Mouse (Mus musculus): ENCODE measurements around the gene Stx2.
A peak's percentile ranks its signal among the peaks of the same experiment; 100 is the strongest.

Stx2 gene

DNA sequence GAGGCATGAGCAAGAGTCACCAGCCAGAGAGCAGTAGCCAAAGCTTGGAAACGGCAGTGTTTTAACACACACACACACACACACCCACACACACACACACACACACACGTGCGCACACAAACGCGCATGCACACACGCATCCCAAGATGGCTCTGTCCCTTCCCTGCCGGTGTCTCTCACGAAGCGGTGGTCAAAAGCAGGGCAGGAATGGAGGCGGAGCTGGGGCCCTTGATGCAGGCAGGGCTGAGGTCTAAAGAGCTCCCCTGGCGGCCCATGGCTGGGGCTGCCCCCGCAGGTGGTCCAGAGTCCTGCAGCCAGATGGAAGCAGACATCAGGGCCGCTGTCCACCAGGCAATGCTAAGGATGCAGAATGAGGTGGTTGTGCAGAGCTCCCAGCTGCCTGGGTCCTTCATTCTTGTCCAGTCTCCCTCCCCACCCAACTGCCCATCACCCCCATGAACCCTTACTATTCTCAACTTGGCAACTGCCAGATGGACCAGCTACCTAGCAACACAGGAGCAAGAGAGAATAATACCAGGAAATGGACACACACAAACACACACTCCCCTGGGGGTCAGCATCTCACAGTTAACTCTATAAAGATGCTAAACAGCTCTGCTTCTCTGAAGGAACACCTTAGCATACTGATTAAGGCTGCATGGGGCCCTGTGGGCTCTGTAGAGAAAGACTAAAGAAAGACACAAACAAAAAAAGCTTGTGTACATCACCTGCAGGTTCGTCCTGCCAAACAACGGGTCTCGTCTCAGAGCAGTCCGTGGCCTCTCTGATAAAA lies 54.9 kb downstream of the Stx2 start, which contains the start of gene Rimbp2:
Rimbp2 (minus strand) TSS at position 209 of the 793 bp plus-strand sequence.
- DNase-seq (ENCODE audit: low spot score in 2 of 2), result peak; percentile 58 to 64

DNA sequence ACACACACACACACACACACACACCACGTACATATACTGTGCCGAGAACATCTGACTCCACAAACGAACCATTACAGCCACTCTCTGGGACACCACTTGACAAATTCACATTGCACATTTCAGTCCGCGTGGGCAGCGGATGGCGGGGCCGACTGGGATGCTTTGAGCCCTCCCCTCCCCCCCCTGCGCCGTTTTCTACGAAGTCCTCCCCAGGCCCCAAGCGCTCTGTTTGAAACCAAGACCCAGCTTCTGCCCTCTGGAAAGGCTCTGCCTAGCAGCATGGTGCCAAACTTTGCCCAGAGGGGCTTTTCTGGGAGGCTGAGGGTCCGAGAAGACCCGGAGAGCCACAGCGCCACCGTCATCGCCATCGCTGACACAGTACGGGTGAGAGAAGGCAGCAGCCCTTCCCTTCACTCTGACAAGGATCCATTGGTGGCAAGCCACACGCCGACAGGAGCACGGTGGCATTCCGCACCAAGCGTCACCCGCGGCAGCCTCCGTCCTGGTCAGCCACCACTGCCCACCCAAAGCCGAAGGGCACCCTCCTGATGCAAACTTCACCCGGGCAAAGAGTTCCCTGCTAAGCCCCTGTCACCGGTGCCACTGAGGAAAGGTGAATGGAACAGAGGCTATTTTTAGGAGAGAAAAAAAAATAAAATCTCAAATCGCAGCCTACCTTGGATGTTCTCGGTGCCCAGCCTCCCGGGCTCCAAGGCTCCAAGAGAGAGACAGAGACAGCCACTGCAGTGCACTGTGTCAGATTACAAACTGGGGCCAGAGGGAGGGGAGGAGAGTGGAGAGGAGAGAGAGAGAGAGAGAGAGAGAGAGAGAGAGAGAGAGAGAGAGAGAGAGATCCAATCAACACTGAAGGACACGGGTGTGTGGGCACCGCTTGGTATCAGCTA lies 55.8 kb downstream of the Stx2 start:
- peak in 1 of 2 experiments; percentile 42 for DNase-seq (ENCODE audit: low spot score in 2 of 2)

DNA sequence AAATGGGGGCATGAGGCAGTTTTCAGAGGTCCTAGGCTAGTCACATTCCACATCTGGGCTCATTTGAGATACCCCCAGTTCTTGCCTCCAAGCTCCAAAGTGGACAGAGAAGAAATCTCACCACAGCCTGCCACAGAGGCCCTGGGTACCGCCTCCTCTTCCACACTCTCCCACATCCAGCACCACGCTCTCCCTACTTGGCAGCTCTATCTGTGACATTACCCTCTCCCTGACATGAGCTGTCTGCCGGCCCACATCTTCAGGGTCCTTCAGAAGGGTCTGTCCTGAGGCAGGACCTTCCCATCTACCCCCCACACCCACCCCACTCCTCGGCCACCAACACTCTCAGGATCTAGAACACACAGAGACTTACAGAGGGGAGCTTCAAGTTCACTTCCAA lies 56.9 kb downstream of the Stx2 start:
- DNase-seq (ENCODE audit: low spot score in 2 of 2), result no peak

DNA sequence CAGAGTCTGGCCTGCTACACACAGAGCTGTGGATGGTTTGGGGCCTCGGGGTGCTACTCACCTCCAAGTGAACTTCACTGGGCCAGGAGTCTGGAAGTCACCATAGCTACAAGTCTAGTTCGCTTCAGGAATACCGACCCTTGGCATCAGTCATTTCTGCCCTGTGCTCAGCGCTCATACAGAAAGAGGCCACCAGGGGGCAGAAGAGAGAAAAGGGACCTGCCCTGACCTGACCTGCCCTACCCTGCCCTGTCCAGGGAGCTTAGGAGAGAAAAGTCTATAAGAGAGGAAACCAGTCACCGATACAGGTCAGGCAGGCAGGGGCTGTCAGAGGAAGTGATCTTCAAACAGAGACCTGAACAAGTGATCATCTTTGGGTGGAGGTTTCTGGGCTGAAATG lies 61.3 kb downstream of the Stx2 start:
- no peak for DNase-seq (ENCODE audit: low spot score in 2 of 2)

DNA sequence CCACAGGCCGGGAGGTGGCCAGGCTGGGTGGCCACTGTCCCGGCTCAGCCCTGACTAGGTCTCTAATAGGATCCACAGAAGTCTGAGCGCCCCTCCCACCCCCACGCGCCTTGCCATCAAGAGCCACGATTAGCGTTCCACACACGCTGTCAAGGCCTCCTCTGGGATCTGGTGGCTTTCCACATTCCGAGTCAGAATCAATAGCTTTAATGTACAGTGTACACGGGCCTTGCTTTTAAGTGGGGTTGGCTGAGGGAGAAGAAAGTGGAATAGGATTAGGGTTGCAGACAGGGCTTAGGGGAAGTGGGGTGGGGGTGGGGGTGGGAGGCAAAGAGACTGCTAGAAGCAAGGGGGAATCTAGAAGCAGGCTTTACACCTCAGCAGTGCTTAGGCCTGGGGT lies 67.9 kb downstream of the Stx2 start:
- DNase-seq (ENCODE audit: low spot score in 2 of 2), result no peak

DNA sequence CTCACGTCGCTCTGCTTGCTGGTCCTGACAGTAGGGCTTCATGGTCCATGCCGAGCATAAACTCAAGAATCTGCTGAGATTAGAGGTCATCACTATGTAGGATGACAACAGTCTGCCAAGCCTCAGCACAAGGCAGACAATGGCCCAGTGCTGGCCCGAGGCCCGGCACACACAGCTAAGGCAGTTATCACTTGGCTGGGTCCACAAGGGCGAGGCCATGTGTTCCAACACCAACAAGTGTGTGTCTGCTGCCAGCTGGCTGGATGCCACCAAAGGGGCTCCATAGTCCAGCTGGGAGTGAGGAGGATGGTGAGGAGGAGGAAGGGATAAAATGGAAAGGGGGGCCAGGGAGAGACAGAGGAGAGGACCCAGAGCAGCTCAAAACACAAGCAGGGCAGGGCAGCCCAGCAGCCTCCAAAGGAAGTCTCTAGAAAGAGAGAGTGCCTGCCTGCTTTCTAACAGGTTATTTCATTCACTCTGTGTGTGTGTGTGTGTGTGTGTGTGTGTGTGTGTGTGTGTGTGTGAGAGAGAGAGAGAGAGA lies 72.9 kb downstream of the Stx2 start:
- no peak for DNase-seq (ENCODE audit: low spot score in 2 of 2)

All from frontal cortex, postnatal 10 days (tissue).